Mouse (Mus musculus) lung, postnatal 0 days (tissue): ENCODE results near the gene Aff3. TPM values are rescaled to one million over a fixed set of nuclear protein-coding genes. Genes with fewer than 3 reads are reported as not detected.

Experiments
- ATAC-seq: fragments of 200-750 bp; cut with Nextera tagmentation; 2 replicates; pipeline ENCODE4 v1.8.0; 2017; ENCODE audit warnings: moderate library complexity
- DNase-seq: peaks from one replicate; pipeline ENCODE4 v3.0.0-alpha.2; 2016; ENCODE audit warnings: low spot score
- H3K27ac ChIP-seq: fragments of 300-500 bp; sonication (generic); 2 replicates; pipeline ENCODE4 v1.5.1; 2014; ENCODE audit warnings: antibody characterized with exemption, mild to moderate bottlenecking, low read length, mixed read lengths
- H3K27me3 ChIP-seq: fragments of 300-500 bp; sonication (generic); replicated peaks from 2 replicates; pipeline ENCODE4 v1.6.1; 2014; ENCODE audit warnings: low read length, mixed read lengths; ENCODE audit not compliant: insufficient read depth
- H3K36me3 ChIP-seq: fragments of 300-500 bp; sonication (generic); 2 replicates; pipeline ENCODE4 v1.6.1; 2014; ENCODE audit warnings: low read length, mixed read lengths; ENCODE audit not compliant: insufficient read depth
- H3K4me1 ChIP-seq: fragments of 300-500 bp; sonication (generic); 2 replicates; pipeline ENCODE4 v1.6.1; 2014; ENCODE audit warnings: antibody characterized with exemption, low read depth, low read length, mixed read lengths; ENCODE audit not compliant: insufficient read depth
- H3K4me2 ChIP-seq: fragments of 300-500 bp; sonication (generic); replicated peaks from 2 replicates; pipeline ENCODE4 v1.6.1; 2014; ENCODE audit warnings: low read depth, mild to moderate bottlenecking, low read length, moderate library complexity, mixed read lengths
- H3K4me3 ChIP-seq: fragments of 300-500 bp; sonication (generic); 2 replicates; pipeline ENCODE4 v1.5.1; 2014; ENCODE audit warnings: low read depth, low read length
- H3K9ac ChIP-seq: fragments of 300-500 bp; sonication (generic); replicated peaks from 2 replicates; pipeline ENCODE4 v1.6.1; 2014; ENCODE audit warnings: low read depth, mild to moderate bottlenecking
- H3K9me3 ChIP-seq: fragments of 300-500 bp; sonication (generic); 2 replicates; pipeline ENCODE4 v1.6.1; 2016; ENCODE audit warnings: low read length, mixed read lengths
- CTCF ChIP-seq: IDR thresholded peaks from 2 replicates; pipeline ENCODE4 v1.5.1; 2016; ENCODE audit warnings: antibody characterized with exemption, mild to moderate bottlenecking
- EP300 ChIP-seq: IDR thresholded peaks from 2 replicates; pipeline ENCODE4 v1.6.1; 2016; ENCODE audit warnings: antibody characterized with exemption, mild to moderate bottlenecking, control low read depth
- WGBS: fragments of 180-500 bp; shearing (Covaris S2); extraction: QIAGEN DNeasy Blood & Tissue Kit; methylation state at CpG from one replicate; pipeline ENCODE4 v1.1.7; 2014; 5-methylcytosine and 5-hydroxymethylcytosine counted together
- polyA plus RNA-seq: library from polyadenylated mRNA; unstranded; fragments of >200 nt; fragmentation: Nextera tagmentation; extraction: Ambion mirVana; gene quantifications from 2 replicates; pipeline ENCODE4 v1.2.1, GENCODE M21; 2015

The Aff3 gene
- polyA plus RNA-seq, 1 experiment from 2014 or later = 5.9 TPM

- Histone ChIP-seq H3K4me1 (no peaks in the 10 kb centered on the region), H3K4me3 (no peak overlapping the region), H3K9me3 (no peaks in the 10 kb centered on the region), H3K36me3 (no peaks in the 10 kb centered on the region), H3K27ac (no peak overlapping the region), H3K27me3 (no peaks in the 10 kb centered on the region), H3K4me2 (no peak overlapping the region), H3K9ac (no peak overlapping the region)
- ATAC-seq (no peak), DNase-seq (no peak)
- no peak for TF ChIP-seq EP300
- TF ChIP-seq CTCF = no peak
- WGBS = 82% methylated on average over 12 of the region's 12 CpGs
Observed at GRCm38 (mm10) chr1:38418181-38419032, 246.3 kb downstream of the Aff3 start.

- 77% methylated on average over 12 of the region's 12 CpGs for WGBS
- TF ChIP-seq CTCF (no peak), EP300 (no peak)
- no peak for ATAC-seq
- no peaks in the 10 kb centered on the region for H3K4me1 ChIP-seq
- no peak for DNase-seq
- no peaks in the 10 kb centered on the region for H3K9me3 ChIP-seq
- H3K36me3 ChIP-seq = no peaks in the 10 kb centered on the region
- no peak overlapping the region for H3K27ac ChIP-seq
- no peak overlapping the region for H3K9ac ChIP-seq
- no peak overlapping the region for H3K4me2 ChIP-seq
- no peaks in the 10 kb centered on the region for H3K27me3 ChIP-seq
- no peak overlapping the region for H3K4me3 ChIP-seq
Observed at GRCm38 (mm10) chr1:38417196-38417595, 247.6 kb downstream of the Aff3 start.

- no peak for ATAC-seq
- Histone ChIP-seq H3K4me3 (no peak overlapping the region), H3K9me3 (no peaks in the 10 kb centered on the region), H3K27ac (no peak overlapping the region), H3K36me3 (no peaks in the 10 kb centered on the region), H3K4me2 (no peak overlapping the region), H3K4me1 (no peaks in the 10 kb centered on the region), H3K27me3 (no peaks in the 10 kb centered on the region), H3K9ac (no peak overlapping the region)
- WGBS = 92% methylated on average over 6 of the region's 6 CpGs
- TF ChIP-seq CTCF (no peak), EP300 (no peak)
- DNase-seq = no peak
Observed at GRCm38 (mm10) chr1:38415511-38415910, 249.2 kb downstream of the Aff3 start.

GRCm38 (mm10) chr1:38411106-38411505, 253.6 kb downstream of the Aff3 start:
- ATAC-seq (no peak), DNase-seq (no peak)
- Histone ChIP-seq H3K27ac (no peak overlapping the region), H3K9ac (no peak overlapping the region), H3K36me3 (no peaks in the 10 kb centered on the region), H3K4me2 (no peak overlapping the region), H3K4me3 (no peak overlapping the region), H3K4me1 (no peaks in the 10 kb centered on the region), H3K9me3 (no peaks in the 10 kb centered on the region), H3K27me3 (no peaks in the 10 kb centered on the region)
- TF ChIP-seq EP300 (no peak), CTCF (no peak)
- WGBS = 55% methylated on average over 4 of the region's 4 CpGs

- Histone ChIP-seq H3K9ac (no peak overlapping the region), H3K36me3 (no peaks in the 10 kb centered on the region), H3K4me3 (no peak overlapping the region), H3K27ac (no peak overlapping the region), H3K9me3 (no peaks in the 10 kb centered on the region), H3K4me2 (no peak overlapping the region), H3K27me3 (no peaks in the 10 kb centered on the region), H3K4me1 (no peaks in the 10 kb centered on the region)
- TF ChIP-seq CTCF = no peak
- DNase-seq = no peak
- ATAC-seq = no peak
- 49% methylated on average over 4 of the region's 4 CpGs for WGBS
Observed at GRCm38 (mm10) chr1:38410457-38410856, 254.3 kb downstream of the Aff3 start.

- Histone ChIP-seq H3K27me3 (no peaks in the 10 kb centered on the region), H3K27ac (no peak overlapping the region), H3K4me2 (no peak overlapping the region), H3K36me3 (no peaks in the 10 kb centered on the region), H3K9ac (no peak overlapping the region), H3K9me3 (no peaks in the 10 kb centered on the region), H3K4me1 (no peaks in the 10 kb centered on the region), H3K4me3 (no peak overlapping the region)
- TF ChIP-seq CTCF (no peak), EP300 (no peak)
- DNase-seq = no peak
- WGBS = 64% methylated on average over 3 of the region's 3 CpGs
- no peak for ATAC-seq
Observed at GRCm38 (mm10) chr1:38408241-38408640, 256.5 kb downstream of the Aff3 start.

GRCm38 (mm10) chr1:38403781-38404180, 261.0 kb downstream of the Aff3 start:
- H3K27ac ChIP-seq = no peak overlapping the region
- no peak overlapping the region for H3K4me3 ChIP-seq
- H3K9ac ChIP-seq = no peak overlapping the region
- H3K9me3 ChIP-seq = no peaks in the 10 kb centered on the region
- 77% methylated on average over 5 of the region's 5 CpGs for WGBS
- H3K4me2 ChIP-seq = no peak overlapping the region
- H3K4me1 ChIP-seq = no peaks in the 10 kb centered on the region
- ATAC-seq (no peak), DNase-seq (no peak)
- no peak for TF ChIP-seq CTCF
- no peak for TF ChIP-seq EP300
- no peaks in the 10 kb centered on the region for H3K36me3 ChIP-seq
- no peaks in the 10 kb centered on the region for H3K27me3 ChIP-seq
